Comparison of ENCODE assay signal across 13 mouse cellular contexts in genomic region chr17:74922591-74922990, GRCm38 (mm10).
DNase-seq lines count a peak whose midpoint lies in the region; ATAC-seq lines count a peak whose summit lies in the region.
"Had no signal": no experiment of that assay in that cellular context is flagged by ENCODE, and none has a peak within 500 bp of the region (broad histone marks: within the 10 kb centered on the region; RNA-seq: fewer than 3 reads in every experiment).

No protein-coding gene starts in this region.

- no peak overlapping the region for H3K9ac ChIP-seq in intestine, embryonic 15.5 days

- no peak overlapping the region for H3K4me3 ChIP-seq in intestine, embryonic 15.5 days (replicated peaks)
- H3K4me3 ChIP-seq: erythroblast, embryonic 14.5 days had no signal

- H3K27ac ChIP-seq in intestine, embryonic 15.5 days, result 0 out of 2 replicates have a peak overlapping the region, but pooled peaks have one; percentile 9

- ATAC-seq in intestine, embryonic 15.5 days, result peak; percentile 65
- ATAC-seq: Patski had no signal

- peaks cover 9% of the 10 kb centered on the region; the same call in 1 of the 2 replicates for H3K4me1 ChIP-seq in intestine, embryonic 15.5 days (replicated peaks)

- 15% methylated on average over 3 of the region's 3 CpGs for WGBS in intestine, embryonic 15.5 days

- no peaks in the 10 kb centered on the region for H3K27me3 ChIP-seq in intestine, embryonic 15.5 days (replicated peaks)
- H3K27me3 ChIP-seq: Patski had no signal

- no peaks in the 10 kb centered on the region for H3K36me3 ChIP-seq in intestine, embryonic 15.5 days

- H3K4me2 ChIP-seq in intestine, embryonic 15.5 days (replicated peaks), result no peak overlapping the region

- no peaks in the 10 kb centered on the region for H3K9me3 ChIP-seq in intestine, embryonic 15.5 days

- peak; percentile 94 for DNase-seq in heart, adult 11 months
- DNase-seq in heart, adult 8-10 months (ENCODE audit: low spot score), result no peak
- DNase-seq in kidney, postnatal 4 days, result peak; percentile 52 to 69
- DNase-seq in kidney, adult 9 months, result no peak
- DNase-seq in lung, postnatal 25 days (ENCODE audit: low spot score), result peak; percentile 34
- DNase-seq in spleen, adult 18-20 months, result no peak
- DNase-seq in spleen, postnatal 14 days (ENCODE audit: low spot score in 2 of 2), result no peak
- DNase-seq: adrenal gland, postnatal 36 days; cerebellum, adult 9-10 months; midbrain, embryonic 14.5 days had no signal

Comparison
In these comparisons a context has a peak if more than half of its experiments do, and no peak if none do; other contexts are left out.
1. DNase-seq: peak in heart, adult 11 months (single experiment), kidney, postnatal 4 days (2 of 2) and lung, postnatal 25 days (single experiment); none in heart, adult 8-10 months (single experiment), kidney, adult 9 months (single experiment), spleen, adult 18-20 months (0 of 2) and spleen, postnatal 14 days (0 of 2).